Mouse (Mus musculus): ENCODE data around the gene Phc1. TPM values are rescaled to one million over a fixed set of nuclear protein-coding genes. Genes with fewer than 3 reads are reported as not detected.

Phc1 gene
- polyA plus RNA-seq, 1 experiment = 206 TPM

DNA sequence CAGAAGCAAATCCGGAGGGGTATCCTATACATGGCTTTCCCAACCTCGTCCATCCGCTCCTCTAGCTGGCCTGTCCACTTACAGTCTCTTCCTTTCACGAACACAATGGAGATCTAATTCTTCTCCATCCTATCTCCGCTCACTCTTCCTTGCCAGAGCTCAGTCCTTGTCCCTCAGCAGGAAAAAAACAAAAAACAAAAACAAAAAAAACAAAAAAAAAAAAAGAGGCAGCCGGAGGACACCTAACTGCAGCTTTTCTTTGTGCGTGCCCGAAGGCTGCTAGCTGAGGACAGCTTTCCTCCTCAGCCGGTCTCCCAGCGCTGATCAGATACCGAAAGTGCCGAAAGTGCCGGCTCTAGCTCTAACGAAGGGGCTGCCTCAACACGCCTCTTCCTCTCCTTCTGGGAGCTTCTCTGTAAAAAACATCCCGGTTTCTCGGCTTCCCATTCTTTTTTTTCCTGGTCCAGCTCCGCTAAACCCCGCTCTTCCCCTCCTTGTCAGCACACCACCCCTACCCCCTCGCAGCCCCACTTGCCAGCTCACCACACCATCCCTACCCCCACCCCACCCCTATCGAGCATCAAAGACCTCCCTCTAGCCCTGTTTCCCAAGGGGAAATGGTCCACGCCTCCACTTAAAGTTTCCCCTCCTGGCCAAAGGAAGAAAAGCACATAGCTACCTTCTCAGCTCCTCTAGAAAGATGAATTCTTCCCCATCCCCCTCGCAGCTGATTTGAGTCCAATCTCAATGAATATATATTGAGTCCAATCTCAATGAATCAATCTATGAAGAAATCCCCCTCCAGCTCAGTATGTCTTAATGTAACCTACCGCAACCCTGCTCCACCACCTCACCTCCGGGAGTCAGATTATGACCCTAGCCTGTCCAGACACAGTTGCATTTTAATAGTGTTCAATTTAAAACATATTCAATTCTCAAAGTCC lies 42.8 kb downstream of the Phc1 start:
- H3K36me3 ChIP-seq (ENCODE audit: control insufficient read depth, insufficient read depth, low read length, poor library complexity, severe bottlenecking) = no peaks in the 10 kb centered on the region
- H3K27me3 ChIP-seq (ENCODE audit: control insufficient read depth, insufficient read depth, low read length, poor library complexity, severe bottlenecking) = no peaks in the 10 kb centered on the region
- H3K4me3 ChIP-seq (ENCODE audit: low read depth, low read length) = 0 out of 2 replicates have a peak overlapping the region, but pooled peaks have one; percentile 11
- H3K9me3 ChIP-seq (replicated peaks; ENCODE audit: control insufficient read depth, insufficient read depth, low read length, poor library complexity, severe bottlenecking) = no peaks in the 10 kb centered on the region
- peak overlapping the region; percentile 26; the same call in 1 of the 2 replicates for H3K9ac ChIP-seq (ENCODE audit: low read depth, poor library complexity, severe bottlenecking)
- no peaks in the 10 kb centered on the region for H3K4me1 ChIP-seq (ENCODE audit: control insufficient read depth, insufficient read depth, low read length)
- no peak overlapping the region for H3K27ac ChIP-seq (ENCODE audit: insufficient read depth, low read length)
- TF ChIP-seq CTCF (IDR thresholded peaks at IDR 0.05; ENCODE audit: low read depth, low read length) (no peak), EP300 (IDR thresholded peaks at IDR 0.05; ENCODE audit: insufficient read depth, low read depth, low read length) (no peak), POLR2A (IDR thresholded peaks at IDR 0.05; ENCODE audit: insufficient read depth, low read length) (no peak)

DNA sequence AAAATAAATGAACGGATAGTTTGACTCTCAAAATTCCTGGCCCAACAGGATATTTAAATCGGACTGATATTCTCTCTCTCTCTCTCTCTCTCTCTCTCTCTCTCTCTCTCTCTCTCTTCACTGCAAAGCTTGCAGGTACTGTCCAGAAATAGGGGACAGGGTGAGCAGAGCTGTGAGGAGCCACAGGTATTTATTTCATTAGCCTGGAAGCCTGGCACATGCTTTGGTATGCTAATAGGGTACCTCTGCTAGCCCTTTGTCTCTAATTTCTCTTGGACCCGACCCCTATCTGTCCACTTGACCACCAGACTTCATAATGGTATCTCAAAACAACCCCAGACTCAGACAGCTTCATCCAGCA lies 43.5 kb downstream of the Phc1 start:
- Histone ChIP-seq H3K4me1 (ENCODE audit: control insufficient read depth, insufficient read depth, low read length) (no peaks in the 10 kb centered on the region), H3K9me3 (replicated peaks; ENCODE audit: control insufficient read depth, insufficient read depth, low read length, poor library complexity, severe bottlenecking) (no peaks in the 10 kb centered on the region), H3K9ac (ENCODE audit: low read depth, poor library complexity, severe bottlenecking) (no peak overlapping the region), H3K27me3 (ENCODE audit: control insufficient read depth, insufficient read depth, low read length, poor library complexity, severe bottlenecking) (no peaks in the 10 kb centered on the region), H3K4me3 (ENCODE audit: low read depth, low read length) (no peak overlapping the region), H3K36me3 (ENCODE audit: control insufficient read depth, insufficient read depth, low read length, poor library complexity, severe bottlenecking) (no peaks in the 10 kb centered on the region), H3K27ac (ENCODE audit: insufficient read depth, low read length) (no peak overlapping the region)
- TF ChIP-seq EP300 (IDR thresholded peaks at IDR 0.05; ENCODE audit: insufficient read depth, low read depth, low read length) = no peak
- no peak for TF ChIP-seq CTCF (IDR thresholded peaks at IDR 0.05; ENCODE audit: low read depth, low read length)
- no peak for TF ChIP-seq POLR2A (IDR thresholded peaks at IDR 0.05; ENCODE audit: insufficient read depth, low read length)

GRCm38 (mm10) chr6:122295242-122295641 lies 45.1 kb downstream of the Phc1 start:
- Histone ChIP-seq H3K36me3 (ENCODE audit: control insufficient read depth, insufficient read depth, low read length, poor library complexity, severe bottlenecking) (no peaks in the 10 kb centered on the region), H3K9me3 (replicated peaks; ENCODE audit: control insufficient read depth, insufficient read depth, low read length, poor library complexity, severe bottlenecking) (no peaks in the 10 kb centered on the region), H3K4me3 (ENCODE audit: low read depth, low read length) (no peak overlapping the region), H3K9ac (ENCODE audit: low read depth, poor library complexity, severe bottlenecking) (no peak overlapping the region), H3K27ac (ENCODE audit: insufficient read depth, low read length) (no peak overlapping the region), H3K4me1 (ENCODE audit: control insufficient read depth, insufficient read depth, low read length) (no peaks in the 10 kb centered on the region), H3K27me3 (ENCODE audit: control insufficient read depth, insufficient read depth, low read length, poor library complexity, severe bottlenecking) (no peaks in the 10 kb centered on the region)
- peak; percentile 45 for TF ChIP-seq CTCF (IDR thresholded peaks at IDR 0.05; ENCODE audit: low read depth, low read length)
- TF ChIP-seq POLR2A (IDR thresholded peaks at IDR 0.05; ENCODE audit: insufficient read depth, low read length) = no peak

DNA sequence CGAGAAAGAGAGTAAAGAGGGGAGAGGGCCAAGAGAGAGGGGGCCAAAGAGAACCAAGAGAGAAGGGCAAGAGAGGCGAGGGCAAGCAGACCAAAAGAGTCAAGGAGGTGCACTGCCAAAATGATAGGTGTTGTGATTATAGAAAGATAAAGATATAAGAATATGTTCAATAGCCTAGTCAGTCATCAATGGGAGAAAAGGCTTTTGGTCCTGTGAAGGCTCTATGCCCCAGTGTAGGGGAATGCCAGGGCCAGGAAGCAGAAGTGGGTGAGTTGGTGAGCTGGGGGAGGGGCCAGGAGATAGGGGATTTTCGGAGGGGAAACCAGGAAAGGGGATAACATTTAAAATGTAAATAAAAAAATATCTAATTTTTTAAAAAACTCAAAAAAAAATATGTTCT lies 46.1 kb downstream of the Phc1 start:
- Histone ChIP-seq H3K36me3 (ENCODE audit: control insufficient read depth, insufficient read depth, low read length, poor library complexity, severe bottlenecking) (no peaks in the 10 kb centered on the region), H3K27me3 (ENCODE audit: control insufficient read depth, insufficient read depth, low read length, poor library complexity, severe bottlenecking) (no peaks in the 10 kb centered on the region), H3K9ac (ENCODE audit: low read depth, poor library complexity, severe bottlenecking) (no peak overlapping the region), H3K27ac (ENCODE audit: insufficient read depth, low read length) (no peak overlapping the region), H3K4me1 (ENCODE audit: control insufficient read depth, insufficient read depth, low read length) (no peaks in the 10 kb centered on the region), H3K9me3 (replicated peaks; ENCODE audit: control insufficient read depth, insufficient read depth, low read length, poor library complexity, severe bottlenecking) (no peaks in the 10 kb centered on the region), H3K4me3 (ENCODE audit: low read depth, low read length) (no peak overlapping the region)
- TF ChIP-seq EP300 (IDR thresholded peaks at IDR 0.05; ENCODE audit: insufficient read depth, low read depth, low read length) = no peak
- no peak for TF ChIP-seq CTCF (IDR thresholded peaks at IDR 0.05; ENCODE audit: low read depth, low read length)
- no peak for TF ChIP-seq POLR2A (IDR thresholded peaks at IDR 0.05; ENCODE audit: insufficient read depth, low read length)

DNA sequence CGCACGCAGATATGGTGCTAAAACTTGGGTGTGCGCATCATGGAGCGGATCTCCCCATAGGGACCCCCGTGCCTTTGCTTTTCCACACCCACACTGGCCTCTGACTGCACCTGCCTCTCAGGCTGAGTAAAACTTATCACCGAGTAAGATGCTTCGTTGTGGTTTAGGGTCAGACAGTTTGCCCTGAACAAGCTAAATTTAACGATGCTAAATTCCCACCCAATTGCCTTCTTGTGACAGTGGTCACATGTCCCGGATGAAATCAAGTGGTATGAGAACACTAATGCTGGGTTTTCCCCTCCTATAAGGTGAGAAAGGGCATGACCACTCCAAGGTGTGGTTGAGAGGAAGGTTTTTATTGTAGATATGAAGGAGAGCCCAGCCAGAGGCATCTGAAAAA lies 46.6 kb downstream of the Phc1 start:
- no peak overlapping the region for H3K4me3 ChIP-seq (ENCODE audit: low read depth, low read length)
- no peaks in the 10 kb centered on the region for H3K4me1 ChIP-seq (ENCODE audit: control insufficient read depth, insufficient read depth, low read length)
- TF ChIP-seq POLR2A (IDR thresholded peaks at IDR 0.05; ENCODE audit: insufficient read depth, low read length) = no peak
- TF ChIP-seq CTCF (IDR thresholded peaks at IDR 0.05; ENCODE audit: low read depth, low read length) = no peak
- TF ChIP-seq EP300 (IDR thresholded peaks at IDR 0.05; ENCODE audit: insufficient read depth, low read depth, low read length) = no peak
- no peak overlapping the region for H3K9ac ChIP-seq (ENCODE audit: low read depth, poor library complexity, severe bottlenecking)
- H3K27ac ChIP-seq (ENCODE audit: insufficient read depth, low read length) = no peak overlapping the region
- H3K9me3 ChIP-seq (replicated peaks; ENCODE audit: control insufficient read depth, insufficient read depth, low read length, poor library complexity, severe bottlenecking) = no peaks in the 10 kb centered on the region
- H3K27me3 ChIP-seq (ENCODE audit: control insufficient read depth, insufficient read depth, low read length, poor library complexity, severe bottlenecking) = no peaks in the 10 kb centered on the region
- no peaks in the 10 kb centered on the region for H3K36me3 ChIP-seq (ENCODE audit: control insufficient read depth, insufficient read depth, low read length, poor library complexity, severe bottlenecking)

GRCm38 (mm10) chr6:122293121-122293520 lies 47.2 kb downstream of the Phc1 start:
- Histone ChIP-seq H3K9me3 (replicated peaks; ENCODE audit: control insufficient read depth, insufficient read depth, low read length, poor library complexity, severe bottlenecking) (no peaks in the 10 kb centered on the region), H3K4me3 (ENCODE audit: low read depth, low read length) (no peak overlapping the region), H3K27me3 (ENCODE audit: control insufficient read depth, insufficient read depth, low read length, poor library complexity, severe bottlenecking) (no peaks in the 10 kb centered on the region), H3K4me1 (ENCODE audit: control insufficient read depth, insufficient read depth, low read length) (no peaks in the 10 kb centered on the region), H3K36me3 (ENCODE audit: control insufficient read depth, insufficient read depth, low read length, poor library complexity, severe bottlenecking) (no peaks in the 10 kb centered on the region), H3K27ac (ENCODE audit: insufficient read depth, low read length) (no peak overlapping the region), H3K9ac (ENCODE audit: low read depth, poor library complexity, severe bottlenecking) (no peak overlapping the region)
- TF ChIP-seq CTCF (IDR thresholded peaks at IDR 0.05; ENCODE audit: low read depth, low read length) (no peak), EP300 (IDR thresholded peaks at IDR 0.05; ENCODE audit: insufficient read depth, low read depth, low read length) (no peak), POLR2A (IDR thresholded peaks at IDR 0.05; ENCODE audit: insufficient read depth, low read length) (no peak)
